Mouse (Mus musculus): Measurements from ENCODE around the gene U2af1l4.

DNA sequence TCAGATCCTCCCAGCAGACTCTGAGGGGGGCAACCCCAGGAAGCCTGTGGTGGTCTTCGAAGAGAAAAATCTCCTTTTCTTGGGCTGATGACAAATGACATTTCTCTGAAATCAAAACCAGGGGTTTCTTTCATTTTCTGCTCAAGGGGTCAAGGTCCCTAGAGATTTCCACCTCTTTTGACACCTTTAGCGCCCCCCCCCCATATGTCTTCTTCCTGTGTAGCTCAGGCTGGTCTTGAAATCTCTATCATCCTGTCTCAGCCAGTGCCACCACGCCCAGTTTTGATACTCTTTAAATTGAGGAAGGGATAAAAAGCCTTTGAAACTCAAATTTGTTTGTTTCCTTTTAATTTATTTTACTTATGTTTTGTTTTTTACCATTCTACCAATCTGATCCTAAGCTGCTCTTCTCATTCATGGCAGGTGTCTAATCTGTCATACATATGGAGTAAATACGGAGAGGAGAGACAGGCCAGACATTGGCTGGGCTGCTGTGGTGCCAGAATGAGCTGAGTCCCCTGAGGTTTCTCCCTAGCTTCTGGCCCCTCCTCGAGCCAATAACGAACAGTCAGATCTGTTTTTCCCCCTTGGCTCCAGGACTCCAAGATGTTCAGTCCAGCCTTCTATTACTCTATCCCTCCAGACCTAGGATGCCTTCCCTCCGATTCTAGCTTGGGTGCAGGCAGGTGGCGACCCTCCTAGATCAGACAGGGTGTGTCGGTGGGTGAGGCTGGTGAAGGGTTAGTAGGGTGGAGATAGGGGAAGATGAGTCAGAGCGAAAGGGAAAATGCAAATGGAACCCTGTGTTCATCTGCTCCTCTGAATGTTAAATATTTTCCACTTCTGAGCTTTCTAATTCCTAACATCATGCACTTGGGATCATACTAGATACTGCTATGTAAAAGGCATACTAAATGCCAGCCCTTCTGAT lies 30.7 kb downstream of the U2af1l4 start:
- TF ChIP-seq USF1 (IDR thresholded peaks at IDR 0.05; ENCODE audit: low read depth), result no peak
- TF ChIP-seq MAX (IDR thresholded peaks at IDR 0.05; ENCODE audit: low read depth), result no peak
- no peak for TF ChIP-seq MYOG (IDR thresholded peaks at IDR 0.05; ENCODE audit: control insufficient read depth in 1 of 3, insufficient read depth in 1 of 3, insufficient read length in 2 of 3, low read depth in 2 of 3)
- no peak for TF ChIP-seq E2F4 (IDR thresholded peaks at IDR 0.05; ENCODE audit: insufficient read depth)
- no peak for TF ChIP-seq CEBPB (IDR thresholded peaks at IDR 0.05; ENCODE audit: insufficient read depth, poor library complexity, severe bottlenecking)
- TF ChIP-seq POLR2A (IDR thresholded peaks at IDR 0.05; ENCODE audit: insufficient read length, low read depth), result no peak
- no peak for TF ChIP-seq REST (IDR thresholded peaks at IDR 0.05; ENCODE audit: insufficient read depth, insufficient read length)
- TF ChIP-seq POLR2AphosphoS2 (IDR thresholded peaks at IDR 0.05; ENCODE audit: insufficient read length, low read depth), result no peak
- TF ChIP-seq TCF12 (IDR thresholded peaks at IDR 0.05; ENCODE audit: insufficient read depth, poor library complexity, severe bottlenecking), result no peak
- TF ChIP-seq SRF (IDR thresholded peaks at IDR 0.05; ENCODE audit: control insufficient read depth, insufficient read length, low read depth), result no peak
- no peak for TF ChIP-seq MYOD1 (IDR thresholded peaks at IDR 0.05; ENCODE audit: control insufficient read depth in 1 of 3, insufficient read length in 2 of 3, low read depth in 2 of 3)
- TF ChIP-seq TCF3 (IDR thresholded peaks at IDR 0.05; ENCODE audit: insufficient read length, low read depth), result no peak

Measured in myocyte (in vitro differentiated cells).